Mouse (Mus musculus) adrenal gland, postnatal 25 days (tissue): ENCODE results near the gene Actn3. TPM values are rescaled to one million over a fixed set of nuclear protein-coding genes. Genes with fewer than 3 reads are reported as not detected.

Source experiments
- DNase-seq: peaks from one replicate; pipeline ENCODE4 v3.0.0; 2021; ENCODE audit warnings: mixed read lengths
- total RNA-seq: library from RNA; stranded (reverse); gene quantifications from 2 replicates; pipeline ENCODE4 v1.2.3, GENCODE M21; 2021

Gene Actn3
- total RNA-seq, 1 experiment from 2014 or later, result 0.58 TPM

- DNase-seq, result no peak
Observed at GRCm38 (mm10) chr19:4811909-4812242, 65.8 kb downstream of the Actn3 start.

Other genes with a start within 250 kb of the Actn3 start
- 1.7 TPM in 1 of 2 replicates, not detected in the other for gene Gm960, start 179.2 kb downstream of the Actn3 start, total RNA-seq
- 0.73 and 1.00 TPM in 2 replicates for gene Sptbn2, start 166.7 kb downstream of the Actn3 start, total RNA-seq
- gene Rbm4b, start 121.4 kb downstream of the Actn3 start, total RNA-seq, result 16.8 and 17.5 TPM in 2 replicates
- gene Rbm4, start 84.0 kb downstream of the Actn3 start, total RNA-seq, result 62.4 and 65.4 TPM in 2 replicates
- 22.2 and 30.2 TPM in 2 replicates for gene Gm21992, start 66.3 kb downstream of the Actn3 start, total RNA-seq
- 45.4 and 46.5 TPM in 2 replicates for gene Rbm14, start 66.3 kb downstream of the Actn3 start, total RNA-seq
- gene Ccs, start 38.6 kb downstream of the Actn3 start, total RNA-seq, result 107 and 128 TPM in 2 replicates
- gene Ccdc87, start 38.5 kb downstream of the Actn3 start, total RNA-seq, result 0.15 TPM in 1 of 2 replicates, not detected in the other
- gene Ctsf, start 22.8 kb downstream of the Actn3 start, total RNA-seq, result 361 and 398 TPM in 2 replicates
- 21.0 and 23.3 TPM in 2 replicates for gene Zdhhc24, start 759 bp upstream of the Actn3 start, total RNA-seq
- 8.4 and 12.3 TPM in 2 replicates for gene Bbs1, start 28.7 kb upstream of the Actn3 start, total RNA-seq
- 102 and 126 TPM in 2 replicates for gene Dpp3, start 50.4 kb upstream of the Actn3 start, total RNA-seq
- gene Peli3, start 65.2 kb upstream of the Actn3 start, total RNA-seq, result 8.4 and 11.4 TPM in 2 replicates
- 51.7 and 51.8 TPM in 2 replicates for gene Mrpl11, start 84.2 kb upstream of the Actn3 start, total RNA-seq
- gene Npas4, start 112.4 kb upstream of the Actn3 start, total RNA-seq, result 0.33 and 0.43 TPM in 2 replicates
- gene Slc29a2, start 146.0 kb upstream of the Actn3 start, total RNA-seq, result 4.9 and 5.0 TPM in 2 replicates
- 16.3 and 41.8 TPM in 2 replicates for gene B4gat1, start 160.9 kb upstream of the Actn3 start, total RNA-seq
- 1.7 and 9.8 TPM in 2 replicates for gene AC124502.3, start 161.0 kb upstream of the Actn3 start, total RNA-seq
- gene Brms1, start 163.4 kb upstream of the Actn3 start, total RNA-seq, result 21.6 and 32.0 TPM in 2 replicates
- 5.9 and 6.0 TPM in 2 replicates for gene Rin1, start 172.6 kb upstream of the Actn3 start, total RNA-seq
- 10.0 and 12.7 TPM in 2 replicates for gene Cd248, start 190.2 kb upstream of the Actn3 start, total RNA-seq
- gene Tmem151a, start 207.6 kb upstream of the Actn3 start, total RNA-seq, result 1.3 and 1.4 TPM in 2 replicates
- 62.7 and 68.2 TPM in 2 replicates for gene Yif1a, start 210.6 kb upstream of the Actn3 start, total RNA-seq
- gene Cnih2, start 220.6 kb upstream of the Actn3 start, total RNA-seq, result 1.1 and 2.7 TPM in 2 replicates
- gene Rab1b, start 229.2 kb upstream of the Actn3 start, total RNA-seq, result 165 and 186 TPM in 2 replicates
- gene Klc2, start 240.7 kb upstream of the Actn3 start, total RNA-seq, result 47.3 and 54.2 TPM in 2 replicates